8 mouse cellular contexts compared by ENCODE assay signal in genomic region chr7:27731281-27731883, GRCm38 (mm10). TPM values are rescaled to one million over a fixed set of nuclear protein-coding genes. Genes with fewer than 3 reads are reported as not detected.
DNase-seq lines count a peak whose midpoint lies in the region; ATAC-seq and TF ChIP-seq lines count a peak whose summit lies in the region.

TSS of gene Zfp60 (plus strand) at chr7:27731389.

- no peaks in the 10 kb centered on the region for H3K27me3 ChIP-seq in ES-Bruce4 (ENCODE audit: control insufficient read depth, insufficient read depth, low read length, poor library complexity, severe bottlenecking)
- no peaks in the 10 kb centered on the region for H3K27me3 ChIP-seq in forebrain, embryonic 13.5 days
- H3K27me3 ChIP-seq in liver, postnatal 0 days (ENCODE audit: insufficient read depth, low read length) = no peaks in the 10 kb centered on the region
- H3K27me3 ChIP-seq in neural tube, embryonic 14.5 days (ENCODE audit: control insufficient read depth, insufficient read depth, low read length) = no peaks in the 10 kb centered on the region

- peak within 1 kb of the TSS; percentile 51 for H3K9ac ChIP-seq in ES-Bruce4 (ENCODE audit: low read depth, poor library complexity, severe bottlenecking)
- H3K9ac ChIP-seq in forebrain, embryonic 13.5 days = peak within 1 kb of the TSS; percentile 96
- H3K9ac ChIP-seq in liver, postnatal 0 days (replicated peaks) = peak within 1 kb of the TSS; percentile 68
- peak within 1 kb of the TSS; percentile 94 for H3K9ac ChIP-seq in neural tube, embryonic 14.5 days (replicated peaks; ENCODE audit: low read depth, low read length)

- intact Hi-C loops in heart, postnatal 10 days (cut with DNase I) = no loop called here

- 0 out of 2 replicates have a peak, but pooled peaks have one; percentile 22 for TF ChIP-seq EP300 in ES-Bruce4 (IDR thresholded peaks at IDR 0.05; ENCODE audit: insufficient read depth, low read depth, low read length)
- no peak for TF ChIP-seq EP300 in liver, postnatal 0 days (IDR thresholded peaks at IDR 0.05; ENCODE audit: low read depth)

- peak; percentile 90 to 91 for DNase-seq in heart, postnatal 10 days
- DNase-seq in large intestine, adult 2 months (ENCODE audit: low read depth, low spot score) = peak; percentile 72
- DNase-seq in liver, postnatal 0 days = peak; percentile 87
- DNase-seq in testis, postnatal 10 days (ENCODE audit: low spot score) = peak; percentile 87

- peak within 1 kb of the TSS; percentile 40 for H3K27ac ChIP-seq in ES-Bruce4 (ENCODE audit: insufficient read depth, low read length)
- H3K27ac ChIP-seq in forebrain, embryonic 13.5 days = peak within 1 kb of the TSS; percentile 99
- H3K27ac ChIP-seq in liver, postnatal 0 days (ENCODE audit: low read depth) = peak within 1 kb of the TSS; percentile 72
- H3K27ac ChIP-seq in neural tube, embryonic 14.5 days (ENCODE audit: low read depth, low read length) = peak within 1 kb of the TSS; percentile 94

- peak; percentile 75 for TF ChIP-seq POLR2A in ES-Bruce4 (IDR thresholded peaks at IDR 0.05; ENCODE audit: insufficient read depth, low read length)

- peaks cover 3% of the 10 kb centered on the region for H3K4me1 ChIP-seq in ES-Bruce4 (ENCODE audit: control insufficient read depth, insufficient read depth, low read length)
- peaks cover 37% of the 10 kb centered on the region for H3K4me1 ChIP-seq in forebrain, embryonic 13.5 days
- H3K4me1 ChIP-seq in liver, postnatal 0 days (ENCODE audit: insufficient read depth) = peaks cover 10% of the 10 kb centered on the region; the same call in 1 of the 2 replicates
- peaks cover 14% of the 10 kb centered on the region for H3K4me1 ChIP-seq in neural tube, embryonic 14.5 days (ENCODE audit: control insufficient read depth, insufficient read depth, low read length)

- H3K9me3 ChIP-seq in ES-Bruce4 (replicated peaks; ENCODE audit: control insufficient read depth, insufficient read depth, low read length, poor library complexity, severe bottlenecking) = no peaks in the 10 kb centered on the region
- H3K9me3 ChIP-seq in forebrain, embryonic 13.5 days (replicated peaks) = no peaks in the 10 kb centered on the region
- H3K9me3 ChIP-seq in liver, postnatal 0 days (ENCODE audit: low read length) = no peaks in the 10 kb centered on the region
- H3K9me3 ChIP-seq in neural tube, embryonic 14.5 days (ENCODE audit: control insufficient read depth, low read length) = no peaks in the 10 kb centered on the region

- peak; percentile 97 for ATAC-seq in cerebellum, adult (ENCODE audit: insufficient number of reproducible peaks, low FRiP score, low TSS enrichment)
- ATAC-seq in forebrain, embryonic 13.5 days = peak; percentile 94
- ATAC-seq in liver, postnatal 0 days = peak; percentile 95
- peak; percentile 93 for ATAC-seq in neural tube, embryonic 14.5 days (ENCODE audit: low read depth)

- H3K4me3 ChIP-seq in ES-Bruce4 (ENCODE audit: low read depth, low read length) = peak within 1 kb of the TSS; percentile 83
- H3K4me3 ChIP-seq in forebrain, embryonic 13.5 days = peak within 1 kb of the TSS; percentile 80
- peak within 1 kb of the TSS; percentile 61 for H3K4me3 ChIP-seq in liver, postnatal 0 days (ENCODE audit: low read depth, low read length)
- H3K4me3 ChIP-seq in neural tube, embryonic 14.5 days (ENCODE audit: low read depth, low read length) = peak within 1 kb of the TSS; percentile 56

- H3K4me2 ChIP-seq in forebrain, embryonic 13.5 days = peak within 1 kb of the TSS; percentile 74
- H3K4me2 ChIP-seq in liver, postnatal 0 days (ENCODE audit: low read depth, low read length) = peak within 1 kb of the TSS; percentile 86
- peak within 1 kb of the TSS; percentile 64 for H3K4me2 ChIP-seq in neural tube, embryonic 14.5 days (ENCODE audit: low read depth, low read length)

- WGBS in forebrain, embryonic 13.5 days = under 1% methylated on average over 35 of the region's 35 CpGs
- WGBS in large intestine, adult 2 months = under 1% methylated on average over 35 of the region's 35 CpGs
- WGBS in liver, postnatal 0 days (ENCODE audit: insufficient replicate concordance) = under 1% methylated on average over 35 of the region's 35 CpGs
- WGBS in neural tube, embryonic 14.5 days = under 1% methylated on average over 35 of the region's 35 CpGs

- no peak for TF ChIP-seq CTCF in ES-Bruce4 (IDR thresholded peaks at IDR 0.05; ENCODE audit: low read depth, low read length)
- TF ChIP-seq CTCF in liver, postnatal 0 days (IDR thresholded peaks at IDR 0.05; ENCODE audit: low read depth) = peak; percentile 57

- H3K36me3 ChIP-seq in ES-Bruce4 (ENCODE audit: control insufficient read depth, insufficient read depth, low read length, poor library complexity, severe bottlenecking) = no peaks in the 10 kb centered on the region
- H3K36me3 ChIP-seq in forebrain, embryonic 13.5 days (ENCODE audit: poor library complexity, severe bottlenecking) = no peaks in the 10 kb centered on the region
- no peaks in the 10 kb centered on the region for H3K36me3 ChIP-seq in liver, postnatal 0 days (replicated peaks; ENCODE audit: insufficient read depth, low read length)
- no peaks in the 10 kb centered on the region for H3K36me3 ChIP-seq in neural tube, embryonic 14.5 days (ENCODE audit: control insufficient read depth, insufficient read depth, low read length)

RNA-seq across cellular contexts. Expression of gene Zfp60, which starts in this region (rescaled TPM):
- 18.5 and 24.0 TPM in 2 replicates for polyA plus RNA-seq in ES-Bruce4 (2011; ENCODE audit: insufficient read depth, insufficient read length, low read depth, missing spikeins)
- 116 and 129 TPM in 2 replicates for polyA plus RNA-seq in forebrain, embryonic 13.5 days (2015; fragmentation: Nextera tagmentation; extraction: Ambion mirVana)
- total RNA-seq in heart, postnatal 10 days (2021) = 10 to 100 TPM in 1 of 2 experiments, 1 to 10 TPM in 1; 7.4 to 11.2 TPM
- polyA plus RNA-seq in large intestine, adult 2 months (2012; rRNA removed) = 1.1 and 1.2 TPM in 2 replicates
- polyA plus RNA-seq in liver, postnatal 0 days (2015; fragmentation: Nextera tagmentation; extraction: Ambion mirVana) = 3.2 and 3.9 TPM in 2 replicates
- polyA plus RNA-seq in neural tube, embryonic 14.5 days (2014; fragmentation: Nextera tagmentation; extraction: Ambion mirVana) = 98.5 and 117 TPM in 2 replicates

Comparison
In these comparisons a context has a peak if more than half of its experiments do, and no peak if none do; other contexts are left out.
1. Peak in every context shown above with its lines: DNase-seq, ATAC-seq, H3K4me3 ChIP-seq and H3K27ac ChIP-seq.
2. H3K27ac ChIP-seq: peak in every context shown above with its lines; median percentile 99 in forebrain, embryonic 13.5 days; 94 in neural tube, embryonic 14.5 days; 72 in liver, postnatal 0 days; 40 in ES-Bruce4.